Mouse (Mus musculus): ENCODE data around the gene Adcy1. TPM values are rescaled to one million over a fixed set of nuclear protein-coding genes. Genes with fewer than 3 reads are reported as not detected.

The Adcy1 gene
- polyA plus RNA-seq, 1 experiment = 2.2 TPM

DNA sequence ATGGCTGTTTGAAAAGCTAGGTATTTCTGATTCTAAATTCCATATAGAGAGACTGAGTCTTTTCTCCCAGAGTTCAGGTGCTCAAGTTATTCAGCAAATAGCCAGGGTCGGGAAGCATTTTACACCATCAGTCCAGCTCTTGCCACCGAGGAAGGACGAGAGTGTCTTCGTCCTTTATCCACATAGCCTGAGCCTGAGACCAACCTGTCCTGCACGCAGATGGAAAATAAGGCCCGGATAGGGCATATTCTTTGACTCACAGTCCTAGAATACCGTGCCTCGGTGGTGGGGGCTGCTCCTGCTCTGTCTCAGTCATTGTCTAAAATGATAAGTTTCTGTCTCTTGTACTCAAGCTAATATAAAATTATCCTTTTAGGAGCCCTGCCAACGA, 137.1 kb downstream of the Adcy1 start:
- TF ChIP-seq POLR2A (IDR thresholded peaks at IDR 0.05; ENCODE audit: low read depth, low read length) = no peak
- no peak for TF ChIP-seq CTCF (IDR thresholded peaks at IDR 0.05; ENCODE audit: borderline replicate concordance, insufficient read depth, low read length)
- Histone ChIP-seq H3K4me3 (ENCODE audit: insufficient read depth, low read length) (no peak overlapping the region), H3K4me1 (ENCODE audit: control insufficient read depth, insufficient read depth, low read length) (no peaks in the 10 kb centered on the region), H3K27ac (ENCODE audit: insufficient read depth, low read length) (no peak overlapping the region)

- no peak overlapping the region for H3K27ac ChIP-seq (ENCODE audit: insufficient read depth, low read length)
- no peaks in the 10 kb centered on the region for H3K4me1 ChIP-seq (ENCODE audit: control insufficient read depth, insufficient read depth, low read length)
- no peak overlapping the region for H3K4me3 ChIP-seq (ENCODE audit: insufficient read depth, low read length)
- TF ChIP-seq CTCF (IDR thresholded peaks at IDR 0.05; ENCODE audit: borderline replicate concordance, insufficient read depth, low read length) = no peak
Measured at GRCm38 (mm10) chr11:7202206-7202605, 138.9 kb downstream of the Adcy1 start.

DNA sequence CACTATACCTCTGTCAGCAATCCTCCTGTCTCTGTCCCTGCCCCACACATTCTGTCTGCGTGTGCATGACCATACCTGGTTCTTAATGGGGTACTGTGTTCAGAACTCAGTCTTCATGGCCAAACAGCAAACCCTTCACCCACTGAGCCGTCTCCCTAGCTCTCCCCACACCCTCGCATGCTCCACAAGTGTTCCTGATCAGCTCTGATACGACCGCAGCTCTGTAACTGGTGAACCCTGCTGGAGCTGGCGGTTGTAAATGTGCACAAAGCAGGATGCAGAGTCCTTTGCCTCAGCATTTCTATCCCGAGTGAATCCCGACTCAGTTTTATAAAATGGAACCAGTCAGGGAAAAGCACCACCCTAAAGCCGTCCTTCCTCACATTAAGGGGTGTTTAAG, 140.6 kb downstream of the Adcy1 start:
- no peak for TF ChIP-seq CTCF (IDR thresholded peaks at IDR 0.05; ENCODE audit: borderline replicate concordance, insufficient read depth, low read length)
- TF ChIP-seq POLR2A (IDR thresholded peaks at IDR 0.05; ENCODE audit: low read depth, low read length) = no peak
- Histone ChIP-seq H3K4me1 (ENCODE audit: control insufficient read depth, insufficient read depth, low read length) (no peaks in the 10 kb centered on the region), H3K27ac (ENCODE audit: insufficient read depth, low read length) (no peak overlapping the region), H3K4me3 (ENCODE audit: insufficient read depth, low read length) (no peak overlapping the region)

DNA sequence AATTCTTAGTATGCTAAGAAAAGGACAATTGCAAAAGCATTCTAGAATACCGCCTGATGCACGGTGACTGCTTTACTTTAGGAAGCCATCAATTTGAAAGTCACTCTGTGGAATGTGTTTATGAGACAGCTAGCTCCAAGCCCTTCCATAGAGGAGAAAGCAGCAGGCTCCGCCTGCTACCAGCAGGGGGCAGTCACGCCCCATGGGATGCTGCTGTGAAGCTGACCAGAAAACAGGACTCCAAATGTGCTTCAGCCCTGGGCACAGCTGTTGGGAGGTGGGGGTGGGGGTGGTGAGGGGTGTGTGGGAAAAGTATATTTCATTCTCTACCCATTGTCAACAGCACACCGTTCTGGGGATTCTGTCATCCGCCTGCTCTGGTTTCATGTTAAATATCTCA, 147.1 kb downstream of the Adcy1 start:
- Histone ChIP-seq H3K27ac (ENCODE audit: insufficient read depth, low read length) (no peak overlapping the region), H3K4me1 (ENCODE audit: control insufficient read depth, insufficient read depth, low read length) (no peaks in the 10 kb centered on the region), H3K4me3 (ENCODE audit: insufficient read depth, low read length) (no peak overlapping the region)
- TF ChIP-seq POLR2A (IDR thresholded peaks at IDR 0.05; ENCODE audit: low read depth, low read length) (no peak), CTCF (IDR thresholded peaks at IDR 0.05; ENCODE audit: borderline replicate concordance, insufficient read depth, low read length) (peak; percentile 90)

DNA sequence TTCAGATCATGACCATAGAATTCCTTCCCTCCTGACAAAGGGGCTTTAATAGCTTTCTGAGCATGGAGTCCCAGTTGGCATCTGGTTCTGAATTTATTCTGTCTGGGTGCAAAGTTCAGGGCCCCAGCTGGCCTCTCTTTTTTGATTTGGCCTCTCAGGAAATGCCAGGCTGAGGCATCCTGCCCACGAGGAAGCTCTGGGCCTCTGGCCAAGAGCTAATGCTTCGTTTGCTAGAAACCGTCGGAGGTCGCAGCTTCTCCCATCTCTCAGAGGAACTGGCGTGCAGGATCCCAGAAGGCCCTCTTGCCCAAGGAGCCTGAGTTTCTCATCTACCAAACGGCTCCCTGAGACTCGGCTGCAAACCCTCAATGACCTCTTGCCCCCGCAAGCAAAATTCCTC, 147.9 kb downstream of the Adcy1 start:
- no peak for TF ChIP-seq CTCF (IDR thresholded peaks at IDR 0.05; ENCODE audit: borderline replicate concordance, insufficient read depth, low read length)
- no peak for TF ChIP-seq POLR2A (IDR thresholded peaks at IDR 0.05; ENCODE audit: low read depth, low read length)
- Histone ChIP-seq H3K4me1 (ENCODE audit: control insufficient read depth, insufficient read depth, low read length) (no peaks in the 10 kb centered on the region), H3K4me3 (ENCODE audit: insufficient read depth, low read length) (no peak overlapping the region), H3K27ac (ENCODE audit: insufficient read depth, low read length) (no peak overlapping the region)

DNA sequence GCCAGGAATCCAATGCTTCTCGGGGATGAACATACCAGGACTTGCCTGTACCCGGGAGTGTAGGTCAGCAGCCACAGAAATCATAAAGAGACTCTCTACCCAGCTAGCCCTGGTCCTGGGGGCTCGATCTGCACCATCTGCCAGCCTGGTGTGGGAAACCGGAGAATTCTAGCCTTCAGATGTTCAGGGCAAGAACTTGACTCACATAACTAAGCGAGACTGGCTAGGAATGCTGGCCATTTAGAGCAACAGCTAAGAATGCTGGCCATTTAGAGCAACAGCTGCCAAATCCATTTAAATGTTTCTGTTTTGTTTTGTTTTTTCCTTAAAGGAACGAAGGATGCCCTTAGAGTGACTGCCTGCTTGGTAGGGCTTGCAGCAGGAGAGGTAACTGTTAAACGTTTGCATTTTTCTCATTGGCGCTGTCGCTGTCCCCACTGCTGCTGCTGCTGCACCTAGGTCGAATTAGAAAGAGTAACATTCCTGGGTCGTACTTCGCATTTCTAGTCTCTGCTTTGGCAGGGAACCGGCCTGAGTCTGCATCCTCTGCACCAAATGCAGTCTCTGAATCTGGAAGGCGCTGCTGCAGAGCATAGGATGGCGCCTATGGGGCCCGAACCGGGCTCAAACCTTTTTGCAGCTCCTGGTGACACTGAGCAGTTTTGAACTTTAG, 149.0 kb downstream of the Adcy1 start:
- Histone ChIP-seq H3K4me3 (ENCODE audit: insufficient read depth, low read length) (peak overlapping the region; percentile 37), H3K27ac (ENCODE audit: insufficient read depth, low read length) (no peak overlapping the region), H3K4me1 (ENCODE audit: control insufficient read depth, insufficient read depth, low read length) (no peaks in the 10 kb centered on the region; the same call in 1 of the 2 replicates)
- TF ChIP-seq CTCF (IDR thresholded peaks at IDR 0.05; ENCODE audit: borderline replicate concordance, insufficient read depth, low read length) (no peak), POLR2A (IDR thresholded peaks at IDR 0.05; ENCODE audit: low read depth, low read length) (no peak; the same call in 1 of the 2 replicates)

- TF ChIP-seq CTCF (IDR thresholded peaks at IDR 0.05; ENCODE audit: borderline replicate concordance, insufficient read depth, low read length) (no peak), POLR2A (IDR thresholded peaks at IDR 0.05; ENCODE audit: low read depth, low read length) (no peak)
- Histone ChIP-seq H3K4me3 (ENCODE audit: insufficient read depth, low read length) (peak overlapping the region; percentile 37), H3K4me1 (ENCODE audit: control insufficient read depth, insufficient read depth, low read length) (no peaks in the 10 kb centered on the region; the same call in 1 of the 2 replicates), H3K27ac (ENCODE audit: insufficient read depth, low read length) (no peak overlapping the region)
Measured at GRCm38 (mm10) chr11:7213161-7213500, 149.8 kb downstream of the Adcy1 start.

- TF ChIP-seq CTCF (IDR thresholded peaks at IDR 0.05; ENCODE audit: borderline replicate concordance, insufficient read depth, low read length) (no peak), POLR2A (IDR thresholded peaks at IDR 0.05; ENCODE audit: low read depth, low read length) (peak; percentile 51; the same call in 1 of the 2 replicates)
- Histone ChIP-seq H3K4me3 (ENCODE audit: insufficient read depth, low read length) (peak within 1 kb of the TSS; percentile 39), H3K4me1 (ENCODE audit: control insufficient read depth, insufficient read depth, low read length) (no peaks in the 10 kb centered on the region; the same call in 1 of the 2 replicates), H3K27ac (ENCODE audit: insufficient read depth, low read length) (no peak within 1 kb of the TSS)
Measured at GRCm38 (mm10) chr11:7213501-7214341, 150.4 kb downstream of the Adcy1 start, which contains the start of gene Igfbp3. Gene Igfbp3, minus strand, starts transcription at chr11:7213923.

GRCm38 (mm10) chr11:7214342-7214660, 151.0 kb downstream of the Adcy1 start:
- TF ChIP-seq CTCF (IDR thresholded peaks at IDR 0.05; ENCODE audit: borderline replicate concordance, insufficient read depth, low read length) (no peak), POLR2A (IDR thresholded peaks at IDR 0.05; ENCODE audit: low read depth, low read length) (no peak)
- H3K27ac ChIP-seq (ENCODE audit: insufficient read depth, low read length) = no peak overlapping the region
- H3K4me1 ChIP-seq (ENCODE audit: control insufficient read depth, insufficient read depth, low read length) = no peaks in the 10 kb centered on the region; the same call in 1 of the 2 replicates
- peak overlapping the region; percentile 39; the same call in 1 of the 2 replicates for H3K4me3 ChIP-seq (ENCODE audit: insufficient read depth, low read length)

GRCm38 (mm10) chr11:7214761-7215160, 151.5 kb downstream of the Adcy1 start:
- Histone ChIP-seq H3K27ac (ENCODE audit: insufficient read depth, low read length) (no peak overlapping the region), H3K4me1 (ENCODE audit: control insufficient read depth, insufficient read depth, low read length) (no peaks in the 10 kb centered on the region; the same call in 1 of the 2 replicates), H3K4me3 (ENCODE audit: insufficient read depth, low read length) (no peak overlapping the region)
- TF ChIP-seq CTCF (IDR thresholded peaks at IDR 0.05; ENCODE audit: borderline replicate concordance, insufficient read depth, low read length) (0 out of 2 replicates have a peak, but pooled peaks have one; percentile 10), POLR2A (IDR thresholded peaks at IDR 0.05; ENCODE audit: low read depth, low read length) (no peak)

All from embryonic fibroblast, embryonic 13.5 days (primary cell).